Comparison of ENCODE assay signal across 10 mouse cellular contexts in genomic region chr14:11375225-11375624, GRCm38 (mm10).
"Had no signal": no experiment of that assay in that cellular context is flagged by ENCODE, and none has a peak within 500 bp of the region (broad histone marks: within the 10 kb centered on the region; RNA-seq: fewer than 3 reads in every experiment).

No protein-coding gene starts in this region.

- H3K27ac ChIP-seq: limb, embryonic 13.5 days; liver, embryonic 14.5 days; midbrain, embryonic 12.5 days; neural tube, embryonic 13.5 days had no signal

- DNase-seq: kidney, adult 8-10 months; kidney, postnatal 25 days; lung, adult 18-20 months; retina, postnatal 1 day; thymus, adult 2 months; thymus, postnatal 36 days had no signal

- H3K4me3 ChIP-seq: limb, embryonic 13.5 days; midbrain, embryonic 12.5 days; neural tube, embryonic 13.5 days had no signal
